Mouse (Mus musculus) testis, adult 2 months (tissue): Measurements from ENCODE around the gene Mrps2. TPM values are rescaled to one million over a fixed set of nuclear protein-coding genes. Genes with fewer than 3 reads are reported as not detected.

ENCODE experiments used
- H3K27ac ChIP-seq: fragments of 200-500 bp; 2 replicates; pipeline ENCODE4 v1.5.1; 2012; ENCODE audit warnings: low read depth, low read length; ENCODE audit not compliant: control insufficient read depth, insufficient read depth
- H3K27me3 ChIP-seq: fragments of 200-500 bp; 2 replicates; pipeline ENCODE4 v1.6.1; 2012; ENCODE audit warnings: mild to moderate bottlenecking, low read length, moderate library complexity; ENCODE audit not compliant: control insufficient read depth, insufficient read depth
- H3K36me3 ChIP-seq: fragments of 200-500 bp; 2 replicates; pipeline ENCODE4 v1.6.1; 2012; ENCODE audit warnings: mild to moderate bottlenecking, low read length; ENCODE audit not compliant: control insufficient read depth, insufficient read depth
- H3K4me1 ChIP-seq: fragments of 200-500 bp; 2 replicates; pipeline ENCODE4 v1.6.1; 2012; ENCODE audit warnings: low read length; ENCODE audit not compliant: control insufficient read depth, insufficient read depth
- H3K4me3 ChIP-seq: fragments of 200-500 bp; 2 replicates; pipeline ENCODE4 v1.5.1; 2012; ENCODE audit warnings: low read depth, mild to moderate bottlenecking, low read length, moderate library complexity, mixed read lengths; ENCODE audit not compliant: control insufficient read depth
- CTCF ChIP-seq: fragments of 200-500 bp; IDR thresholded peaks from 2 replicates; pipeline ENCODE4 v1.5.1; 2012; ENCODE audit warnings: low read depth, mild to moderate bottlenecking, inconsistent platforms, low read length, moderate library complexity; ENCODE audit not compliant: control insufficient read depth, insufficient read depth, insufficient replicate concordance
- POLR2A ChIP-seq: fragments of 200-500 bp; IDR thresholded peaks from 2 replicates; pipeline ENCODE4 v1.6.1; 2012; ENCODE audit warnings: low read depth, mild to moderate bottlenecking, inconsistent platforms, low read length, moderate library complexity; ENCODE audit not compliant: control insufficient read depth
- polyA plus RNA-seq: library from polyadenylated mRNA; depleted of rRNA; stranded (reverse); fragments of >200 nt; gene quantifications from 2 replicates; pipeline ENCODE4 v1.2.3, GENCODE M21; 2012; rRNA removed

Gene Mrps2
- polyA plus RNA-seq, 1 experiment: 24.9 TPM

GRCm38 (mm10) chr2:28513431-28514370 lies 45.8 kb downstream of the Mrps2 start:
- peak overlapping the region; percentile 98 for H3K4me3 ChIP-seq
- peaks cover 27% of the 10 kb centered on the region for H3K4me1 ChIP-seq
- H3K27ac ChIP-seq: peak overlapping the region; percentile 88
- TF ChIP-seq CTCF (no peak), POLR2A (no peak)
- no peaks in the 10 kb centered on the region for H3K27me3 ChIP-seq
- peaks cover 2% of the 10 kb centered on the region; the same call in 1 of the 2 replicates for H3K36me3 ChIP-seq

GRCm38 (mm10) chr2:28514489-28514888 lies 46.6 kb downstream of the Mrps2 start:
- peaks cover 2% of the 10 kb centered on the region; the same call in 1 of the 2 replicates for H3K36me3 ChIP-seq
- TF ChIP-seq CTCF (peak; percentile 82; the same call in 1 of the 2 replicates), POLR2A (no peak)
- H3K4me1 ChIP-seq: peaks cover 27% of the 10 kb centered on the region
- no peak overlapping the region; the same call in 1 of the 2 replicates for H3K27ac ChIP-seq
- H3K4me3 ChIP-seq: peak overlapping the region; percentile 98
- no peaks in the 10 kb centered on the region for H3K27me3 ChIP-seq

- no peak overlapping the region for H3K27ac ChIP-seq
- no peak overlapping the region for H3K4me3 ChIP-seq
- H3K36me3 ChIP-seq: peaks cover 2% of the 10 kb centered on the region; the same call in 1 of the 2 replicates
- peaks cover 25% of the 10 kb centered on the region for H3K4me1 ChIP-seq
- peak; percentile 91 for TF ChIP-seq CTCF
- 0 out of 2 replicates have a peak, but pooled peaks have one; percentile 7 for TF ChIP-seq POLR2A
- H3K27me3 ChIP-seq: no peaks in the 10 kb centered on the region
These were observed 49.5 kb downstream of the Mrps2 start for GRCm38 (mm10) chr2:28517206-28517909.

GRCm38 (mm10) chr2:28518231-28518630 lies 50.4 kb downstream of the Mrps2 start:
- TF ChIP-seq POLR2A (no peak), CTCF (no peak)
- H3K4me1 ChIP-seq: peaks cover 22% of the 10 kb centered on the region
- peaks cover 2% of the 10 kb centered on the region; the same call in 1 of the 2 replicates for H3K36me3 ChIP-seq
- no peaks in the 10 kb centered on the region for H3K27me3 ChIP-seq
- no peak overlapping the region for H3K27ac ChIP-seq
- H3K4me3 ChIP-seq: no peak overlapping the region

GRCm38 (mm10) chr2:28520581-28520980 lies 52.7 kb downstream of the Mrps2 start:
- Histone ChIP-seq H3K36me3 (no peaks in the 10 kb centered on the region; the same call in 1 of the 2 replicates), H3K4me3 (no peak overlapping the region), H3K4me1 (no peaks in the 10 kb centered on the region; the same call in 1 of the 2 replicates), H3K27ac (no peak overlapping the region), H3K27me3 (no peaks in the 10 kb centered on the region)
- TF ChIP-seq POLR2A: no peak

Other genes starting within 250 kb of the Mrps2 start
- gene Ppp1r26, start 21.3 kb upstream of the Mrps2 start, polyA plus RNA-seq: 11.9 and 13.0 TPM in 2 replicates
- 49.9 and 54.6 TPM in 2 replicates for gene 1700007K13Rik, start 1.7 kb upstream of the Mrps2 start, polyA plus RNA-seq
- 3.1 and 4.5 TPM in 2 replicates for gene Gbgt1, start 28.8 kb downstream of the Mrps2 start, polyA plus RNA-seq
- 0.47 and 0.78 TPM in 2 replicates for gene Gm10134, start 38.0 kb downstream of the Mrps2 start, polyA plus RNA-seq
- 147 and 169 TPM in 2 replicates for gene Ralgds, start 45.1 kb downstream of the Mrps2 start, polyA plus RNA-seq
- 0.24 and 0.47 TPM in 2 replicates for gene Cel, start 95.3 kb downstream of the Mrps2 start, polyA plus RNA-seq
- 17.3 and 17.7 TPM in 2 replicates for gene Gtf3c5, start 115.7 kb downstream of the Mrps2 start, polyA plus RNA-seq
- gene Gfi1b, start 153.9 kb downstream of the Mrps2 start, polyA plus RNA-seq: 1.0 and 1.3 TPM in 2 replicates
- 20.3 and 21.6 TPM in 2 replicates for gene Tsc1, start 173.2 kb downstream of the Mrps2 start, polyA plus RNA-seq
- 1,393 and 1,506 TPM in 2 replicates for gene Spaca9, start 231.7 kb downstream of the Mrps2 start, polyA plus RNA-seq
- gene Ak8, start 232.1 kb downstream of the Mrps2 start, polyA plus RNA-seq: 294 and 299 TPM in 2 replicates